Mouse (Mus musculus): Measurements from ENCODE around the gene Spire2. TPM values are rescaled to one million over a fixed set of nuclear protein-coding genes. Genes with fewer than 3 reads are reported as not detected.

Spire2 gene
- polyA plus RNA-seq, 1 experiment from 2014 or later: 0.80 TPM

GRCm38 (mm10) chr8:123352786-123353185 lies 20.3 kb downstream of the Spire2 start:
- 47% methylated on average over 13 of the region's 13 CpGs for WGBS (ENCODE audit: insufficient replicate concordance)
- H3K4me2 ChIP-seq (ENCODE audit: low read depth, low read length): no peak overlapping the region
- no peak overlapping the region for H3K27ac ChIP-seq (ENCODE audit: low read depth)
- ATAC-seq (peak; percentile 54; the same call in 1 of the 2 replicates), DNase-seq (peak; percentile 72)
- H3K4me1 ChIP-seq (ENCODE audit: insufficient read depth): peaks cover 2% of the 10 kb centered on the region; the same call in 1 of the 2 replicates
- no peaks in the 10 kb centered on the region for H3K36me3 ChIP-seq (replicated peaks; ENCODE audit: insufficient read depth, low read length)
- no peaks in the 10 kb centered on the region for H3K27me3 ChIP-seq (ENCODE audit: insufficient read depth, low read length)
- TF ChIP-seq EP300 (IDR thresholded peaks at IDR 0.05; ENCODE audit: low read depth) (no peak), CTCF (IDR thresholded peaks at IDR 0.05; ENCODE audit: low read depth) (peak; percentile 85)
- H3K4me3 ChIP-seq (ENCODE audit: low read depth, low read length): no peak overlapping the region
- no peak overlapping the region for H3K9ac ChIP-seq (replicated peaks)
- H3K9me3 ChIP-seq (ENCODE audit: low read length): no peaks in the 10 kb centered on the region

GRCm38 (mm10) chr8:123353216-123353615 lies 20.7 kb downstream of the Spire2 start:
- no peaks in the 10 kb centered on the region for H3K27me3 ChIP-seq (ENCODE audit: insufficient read depth, low read length)
- no peak overlapping the region for H3K27ac ChIP-seq (ENCODE audit: low read depth)
- peaks cover 2% of the 10 kb centered on the region; the same call in 1 of the 2 replicates for H3K4me1 ChIP-seq (ENCODE audit: insufficient read depth)
- DNase-seq (no peak), ATAC-seq (no peak)
- 57% methylated on average over 11 of the region's 11 CpGs for WGBS (ENCODE audit: insufficient replicate concordance)
- H3K9ac ChIP-seq (replicated peaks): no peak overlapping the region
- H3K36me3 ChIP-seq (replicated peaks; ENCODE audit: insufficient read depth, low read length): no peaks in the 10 kb centered on the region
- H3K4me3 ChIP-seq (ENCODE audit: low read depth, low read length): no peak overlapping the region
- no peak overlapping the region for H3K4me2 ChIP-seq (ENCODE audit: low read depth, low read length)
- no peak for TF ChIP-seq CTCF (IDR thresholded peaks at IDR 0.05; ENCODE audit: low read depth)
- H3K9me3 ChIP-seq (ENCODE audit: low read length): no peaks in the 10 kb centered on the region

- Histone ChIP-seq H3K4me2 (ENCODE audit: low read depth, low read length) (no peak overlapping the region), H3K4me1 (ENCODE audit: insufficient read depth) (no peaks in the 10 kb centered on the region), H3K9me3 (ENCODE audit: low read length) (no peaks in the 10 kb centered on the region), H3K9ac (replicated peaks) (no peak overlapping the region), H3K36me3 (replicated peaks; ENCODE audit: insufficient read depth, low read length) (no peaks in the 10 kb centered on the region), H3K27ac (ENCODE audit: low read depth) (no peak overlapping the region), H3K4me3 (ENCODE audit: low read depth, low read length) (no peak overlapping the region), H3K27me3 (ENCODE audit: insufficient read depth, low read length) (no peaks in the 10 kb centered on the region)
- 49% methylated on average over 12 of the region's 12 CpGs for WGBS (ENCODE audit: insufficient replicate concordance)
- DNase-seq (peak; percentile 85), ATAC-seq (peak; percentile 73)
- TF ChIP-seq EP300 (IDR thresholded peaks at IDR 0.05; ENCODE audit: low read depth) (no peak), CTCF (IDR thresholded peaks at IDR 0.05; ENCODE audit: low read depth) (peak; percentile 95)
Measured at GRCm38 (mm10) chr8:123361082-123361739, 28.7 kb downstream of the Spire2 start.

GRCm38 (mm10) chr8:123373403-123374238 lies 41.1 kb downstream of the Spire2 start, which contains the start of gene Tcf25:
Gene Tcf25, plus strand, starts transcription at chr8:123373753.
- DNase-seq: peak; percentile 95
- H3K9ac ChIP-seq (replicated peaks): peak within 1 kb of the TSS; percentile 87
- peak; percentile 92 for ATAC-seq
- under 1% methylated on average over 75 of the region's 75 CpGs for WGBS (ENCODE audit: insufficient replicate concordance)
- TF ChIP-seq EP300 (IDR thresholded peaks at IDR 0.05; ENCODE audit: low read depth): no peak; the same call in 1 of the 2 replicates
- TF ChIP-seq CTCF (IDR thresholded peaks at IDR 0.05; ENCODE audit: low read depth): peak; percentile 67
- H3K36me3 ChIP-seq (replicated peaks; ENCODE audit: insufficient read depth, low read length): no peaks in the 10 kb centered on the region; the same call in 1 of the 2 replicates
- peak within 1 kb of the TSS; percentile 81 for H3K4me3 ChIP-seq (ENCODE audit: low read depth, low read length)
- no peaks in the 10 kb centered on the region for H3K27me3 ChIP-seq (ENCODE audit: insufficient read depth, low read length)
- H3K27ac ChIP-seq (ENCODE audit: low read depth): peak within 1 kb of the TSS; percentile 98
- no peaks in the 10 kb centered on the region for H3K9me3 ChIP-seq (ENCODE audit: low read length)
- H3K4me2 ChIP-seq (ENCODE audit: low read depth, low read length): peak within 1 kb of the TSS; percentile 84
- peaks cover 14% of the 10 kb centered on the region; the same call in 1 of the 2 replicates for H3K4me1 ChIP-seq (ENCODE audit: insufficient read depth)

- Histone ChIP-seq H3K4me1 (ENCODE audit: insufficient read depth) (peaks cover 14% of the 10 kb centered on the region; the same call in 1 of the 2 replicates), H3K4me2 (ENCODE audit: low read depth, low read length) (peak overlapping the region; percentile 84), H3K9ac (replicated peaks) (peak overlapping the region; percentile 87), H3K4me3 (ENCODE audit: low read depth, low read length) (peak overlapping the region; percentile 81), H3K36me3 (replicated peaks; ENCODE audit: insufficient read depth, low read length) (no peaks in the 10 kb centered on the region; the same call in 1 of the 2 replicates), H3K9me3 (ENCODE audit: low read length) (no peaks in the 10 kb centered on the region), H3K27ac (ENCODE audit: low read depth) (peak overlapping the region; percentile 98), H3K27me3 (ENCODE audit: insufficient read depth, low read length) (no peaks in the 10 kb centered on the region)
- ATAC-seq: peak; percentile 73
- TF ChIP-seq EP300 (IDR thresholded peaks at IDR 0.05; ENCODE audit: low read depth) (no peak), CTCF (IDR thresholded peaks at IDR 0.05; ENCODE audit: low read depth) (no peak)
- DNase-seq: peak; percentile 95
- under 1% methylated on average over 20 of the region's 20 CpGs for WGBS (ENCODE audit: insufficient replicate concordance)
Measured at GRCm38 (mm10) chr8:123374239-123374578, 41.7 kb downstream of the Spire2 start.

GRCm38 (mm10) chr8:123375701-123376100 lies 43.2 kb downstream of the Spire2 start:
- H3K4me3 ChIP-seq (ENCODE audit: low read depth, low read length): no peak overlapping the region
- no peaks in the 10 kb centered on the region for H3K9me3 ChIP-seq (ENCODE audit: low read length)
- peaks cover 2% of the 10 kb centered on the region; the same call in 1 of the 2 replicates for H3K36me3 ChIP-seq (replicated peaks; ENCODE audit: insufficient read depth, low read length)
- ATAC-seq (no peak), DNase-seq (no peak)
- H3K27ac ChIP-seq (ENCODE audit: low read depth): no peak overlapping the region
- H3K4me1 ChIP-seq (ENCODE audit: insufficient read depth): peaks cover 14% of the 10 kb centered on the region; the same call in 1 of the 2 replicates
- no peaks in the 10 kb centered on the region for H3K27me3 ChIP-seq (ENCODE audit: insufficient read depth, low read length)
- WGBS (ENCODE audit: insufficient replicate concordance): 85% methylated on average over 10 of the region's 10 CpGs
- TF ChIP-seq CTCF (IDR thresholded peaks at IDR 0.05; ENCODE audit: low read depth) (no peak), EP300 (IDR thresholded peaks at IDR 0.05; ENCODE audit: low read depth) (no peak)
- no peak overlapping the region for H3K4me2 ChIP-seq (ENCODE audit: low read depth, low read length)
- no peak overlapping the region for H3K9ac ChIP-seq (replicated peaks)

All from liver, postnatal 0 days (tissue).